Mouse (Mus musculus): ENCODE data around the gene Cacna2d4. TPM values are rescaled to one million over a fixed set of nuclear protein-coding genes. Genes with fewer than 3 reads are reported as not detected.

Cacna2d4 gene
- polyA plus RNA-seq, 1 experiment: 0.58 TPM

DNA sequence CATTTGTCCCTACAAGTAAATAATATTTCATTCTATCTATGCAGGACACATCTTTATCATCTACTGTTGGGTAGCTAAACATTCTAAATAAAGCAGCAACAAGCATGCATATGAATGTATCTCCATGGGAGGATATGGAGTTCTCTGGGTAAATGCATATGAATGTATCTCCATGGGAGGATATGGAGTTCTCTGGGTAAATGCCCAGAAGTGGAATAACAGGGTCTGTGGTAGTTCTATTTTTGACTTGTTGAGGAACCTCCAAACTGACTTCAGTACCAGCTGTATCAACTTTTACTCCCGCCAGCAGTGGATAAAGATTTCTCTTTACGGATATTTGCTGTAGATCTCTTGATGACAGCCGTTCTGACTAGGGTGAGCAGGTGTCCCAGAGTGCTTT, 12.3 kb downstream of the Cacna2d4 start:
- no peak overlapping the region for H3K27ac ChIP-seq (ENCODE audit: insufficient read depth, low read length)
- no peaks in the 10 kb centered on the region for H3K27me3 ChIP-seq (ENCODE audit: control insufficient read depth, insufficient read depth, low read length, poor library complexity, severe bottlenecking)
- H3K9me3 ChIP-seq (replicated peaks; ENCODE audit: control insufficient read depth, insufficient read depth, low read length, poor library complexity, severe bottlenecking): peaks cover 7% of the 10 kb centered on the region; the same call in 1 of the 2 replicates
- no peak overlapping the region for H3K9ac ChIP-seq (ENCODE audit: low read depth, poor library complexity, severe bottlenecking)
- TF ChIP-seq EP300 (IDR thresholded peaks at IDR 0.05; ENCODE audit: insufficient read depth, low read depth, low read length) (no peak), POLR2A (IDR thresholded peaks at IDR 0.05; ENCODE audit: insufficient read depth, low read length) (no peak), CTCF (IDR thresholded peaks at IDR 0.05; ENCODE audit: low read depth, low read length) (no peak)
- no peaks in the 10 kb centered on the region for H3K36me3 ChIP-seq (ENCODE audit: control insufficient read depth, insufficient read depth, low read length, poor library complexity, severe bottlenecking)
- no peak overlapping the region for H3K4me3 ChIP-seq (ENCODE audit: low read depth, low read length)
- peaks cover 1% of the 10 kb centered on the region for H3K4me1 ChIP-seq (ENCODE audit: control insufficient read depth, insufficient read depth, low read length)

DNA sequence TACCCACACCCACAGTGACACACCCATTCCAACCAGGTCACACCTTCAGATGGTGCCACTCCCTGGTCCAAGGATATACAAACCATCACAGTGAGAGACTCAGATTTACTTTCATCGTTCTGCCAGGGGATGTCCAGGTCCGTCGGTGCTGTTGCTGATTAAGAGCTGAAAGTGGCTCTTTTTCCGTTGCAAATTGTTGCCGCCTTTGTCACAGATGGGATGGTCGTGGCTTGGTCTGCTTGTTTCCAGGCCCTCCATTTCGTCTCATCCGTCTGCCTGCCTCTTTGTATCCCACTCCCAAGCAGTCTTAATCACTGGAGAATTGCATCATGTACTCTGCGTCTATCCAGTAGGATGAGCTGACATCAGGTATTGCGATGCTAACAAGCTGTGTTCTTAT, 13.4 kb downstream of the Cacna2d4 start:
- Histone ChIP-seq H3K4me3 (ENCODE audit: low read depth, low read length) (no peak overlapping the region), H3K4me1 (ENCODE audit: control insufficient read depth, insufficient read depth, low read length) (peaks cover 1% of the 10 kb centered on the region), H3K9me3 (replicated peaks; ENCODE audit: control insufficient read depth, insufficient read depth, low read length, poor library complexity, severe bottlenecking) (peaks cover 7% of the 10 kb centered on the region; the same call in 1 of the 2 replicates), H3K27ac (ENCODE audit: insufficient read depth, low read length) (no peak overlapping the region), H3K9ac (ENCODE audit: low read depth, poor library complexity, severe bottlenecking) (no peak overlapping the region), H3K36me3 (ENCODE audit: control insufficient read depth, insufficient read depth, low read length, poor library complexity, severe bottlenecking) (no peaks in the 10 kb centered on the region), H3K27me3 (ENCODE audit: control insufficient read depth, insufficient read depth, low read length, poor library complexity, severe bottlenecking) (no peaks in the 10 kb centered on the region)
- TF ChIP-seq CTCF (IDR thresholded peaks at IDR 0.05; ENCODE audit: low read depth, low read length): no peak
- TF ChIP-seq EP300 (IDR thresholded peaks at IDR 0.05; ENCODE audit: insufficient read depth, low read depth, low read length): no peak
- TF ChIP-seq POLR2A (IDR thresholded peaks at IDR 0.05; ENCODE audit: insufficient read depth, low read length): no peak

DNA sequence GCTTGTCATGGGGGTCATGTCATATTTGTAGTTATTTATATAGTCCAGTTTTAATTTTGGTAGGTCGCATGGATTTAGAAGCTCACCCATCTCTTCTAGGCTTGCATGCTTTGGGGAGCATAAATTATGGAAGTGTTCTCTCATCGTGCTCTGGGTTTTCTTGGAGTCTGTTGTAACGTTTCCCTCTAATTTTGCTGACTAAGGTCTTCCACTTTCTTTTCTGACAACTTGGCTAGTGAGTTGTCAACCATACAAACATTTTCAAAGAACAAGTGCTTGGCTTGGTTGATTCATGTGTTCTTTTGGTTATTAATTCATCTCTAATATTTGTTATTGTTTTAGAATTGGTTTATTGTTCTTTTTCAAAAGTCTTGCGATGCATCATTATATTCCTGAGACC, 15.4 kb downstream of the Cacna2d4 start:
- Histone ChIP-seq H3K4me3 (ENCODE audit: low read depth, low read length) (no peak overlapping the region), H3K27ac (ENCODE audit: insufficient read depth, low read length) (no peak overlapping the region), H3K9ac (ENCODE audit: low read depth, poor library complexity, severe bottlenecking) (no peak overlapping the region), H3K9me3 (replicated peaks; ENCODE audit: control insufficient read depth, insufficient read depth, low read length, poor library complexity, severe bottlenecking) (no peaks in the 10 kb centered on the region), H3K36me3 (ENCODE audit: control insufficient read depth, insufficient read depth, low read length, poor library complexity, severe bottlenecking) (no peaks in the 10 kb centered on the region), H3K27me3 (ENCODE audit: control insufficient read depth, insufficient read depth, low read length, poor library complexity, severe bottlenecking) (no peaks in the 10 kb centered on the region), H3K4me1 (ENCODE audit: control insufficient read depth, insufficient read depth, low read length) (peaks cover 1% of the 10 kb centered on the region)
- TF ChIP-seq CTCF (IDR thresholded peaks at IDR 0.05; ENCODE audit: low read depth, low read length) (no peak), EP300 (IDR thresholded peaks at IDR 0.05; ENCODE audit: insufficient read depth, low read depth, low read length) (no peak), POLR2A (IDR thresholded peaks at IDR 0.05; ENCODE audit: insufficient read depth, low read length) (no peak)

DNA sequence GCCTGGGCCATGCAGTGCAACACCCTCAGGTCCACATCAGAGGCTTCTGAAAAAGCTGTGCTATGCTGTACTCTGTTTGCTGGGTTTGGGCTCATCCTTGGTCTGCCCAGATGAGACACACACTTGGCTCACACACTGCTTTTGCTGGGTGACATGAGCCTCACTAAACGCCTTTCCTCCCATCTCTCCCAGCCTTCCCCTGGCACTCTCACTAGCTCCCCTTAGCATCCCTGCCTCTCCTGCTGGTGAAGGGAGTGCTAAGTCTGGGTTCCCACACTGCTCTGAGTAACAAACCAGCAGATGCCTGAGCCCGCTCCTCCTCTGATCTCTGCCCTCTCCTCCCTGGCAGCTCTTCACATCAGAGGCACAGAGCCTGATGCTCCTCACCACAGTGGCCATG, 40.4 kb downstream of the Cacna2d4 start:
- no peak overlapping the region for H3K9ac ChIP-seq (ENCODE audit: low read depth, poor library complexity, severe bottlenecking)
- TF ChIP-seq CTCF (IDR thresholded peaks at IDR 0.05; ENCODE audit: low read depth, low read length): no peak
- TF ChIP-seq POLR2A (IDR thresholded peaks at IDR 0.05; ENCODE audit: insufficient read depth, low read length): no peak
- no peak for TF ChIP-seq EP300 (IDR thresholded peaks at IDR 0.05; ENCODE audit: insufficient read depth, low read depth, low read length)
- H3K27me3 ChIP-seq (ENCODE audit: control insufficient read depth, insufficient read depth, low read length, poor library complexity, severe bottlenecking): no peaks in the 10 kb centered on the region
- no peaks in the 10 kb centered on the region for H3K4me1 ChIP-seq (ENCODE audit: control insufficient read depth, insufficient read depth, low read length)
- no peak overlapping the region for H3K4me3 ChIP-seq (ENCODE audit: low read depth, low read length)
- H3K27ac ChIP-seq (ENCODE audit: insufficient read depth, low read length): no peak overlapping the region
- H3K36me3 ChIP-seq (ENCODE audit: control insufficient read depth, insufficient read depth, low read length, poor library complexity, severe bottlenecking): no peaks in the 10 kb centered on the region
- H3K9me3 ChIP-seq (replicated peaks; ENCODE audit: control insufficient read depth, insufficient read depth, low read length, poor library complexity, severe bottlenecking): no peaks in the 10 kb centered on the region

DNA sequence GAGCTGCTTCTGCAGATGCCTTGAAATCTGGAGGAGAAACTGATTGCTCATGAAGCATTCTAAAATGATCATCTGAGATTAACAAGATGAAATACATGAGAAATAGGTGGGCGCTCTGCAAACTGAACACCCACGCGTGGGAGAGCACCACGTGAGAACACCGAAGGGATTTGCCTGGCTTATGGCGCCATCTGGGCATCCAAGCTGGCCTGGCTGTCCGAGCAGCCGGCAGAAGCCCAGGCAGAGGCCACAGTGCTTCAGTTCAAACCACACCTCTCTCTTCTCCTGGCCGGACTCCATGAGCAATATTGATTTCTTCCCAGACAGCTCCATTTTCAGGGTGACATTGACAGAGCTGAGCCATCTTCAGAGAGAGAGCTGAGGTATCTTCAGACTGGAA, 44.4 kb downstream of the Cacna2d4 start:
- Histone ChIP-seq H3K9ac (ENCODE audit: low read depth, poor library complexity, severe bottlenecking) (no peak overlapping the region), H3K27me3 (ENCODE audit: control insufficient read depth, insufficient read depth, low read length, poor library complexity, severe bottlenecking) (no peaks in the 10 kb centered on the region), H3K4me3 (ENCODE audit: low read depth, low read length) (no peak overlapping the region), H3K36me3 (ENCODE audit: control insufficient read depth, insufficient read depth, low read length, poor library complexity, severe bottlenecking) (no peaks in the 10 kb centered on the region), H3K9me3 (replicated peaks; ENCODE audit: control insufficient read depth, insufficient read depth, low read length, poor library complexity, severe bottlenecking) (no peaks in the 10 kb centered on the region), H3K4me1 (ENCODE audit: control insufficient read depth, insufficient read depth, low read length) (no peaks in the 10 kb centered on the region), H3K27ac (ENCODE audit: insufficient read depth, low read length) (no peak overlapping the region)
- TF ChIP-seq EP300 (IDR thresholded peaks at IDR 0.05; ENCODE audit: insufficient read depth, low read depth, low read length): no peak

DNA sequence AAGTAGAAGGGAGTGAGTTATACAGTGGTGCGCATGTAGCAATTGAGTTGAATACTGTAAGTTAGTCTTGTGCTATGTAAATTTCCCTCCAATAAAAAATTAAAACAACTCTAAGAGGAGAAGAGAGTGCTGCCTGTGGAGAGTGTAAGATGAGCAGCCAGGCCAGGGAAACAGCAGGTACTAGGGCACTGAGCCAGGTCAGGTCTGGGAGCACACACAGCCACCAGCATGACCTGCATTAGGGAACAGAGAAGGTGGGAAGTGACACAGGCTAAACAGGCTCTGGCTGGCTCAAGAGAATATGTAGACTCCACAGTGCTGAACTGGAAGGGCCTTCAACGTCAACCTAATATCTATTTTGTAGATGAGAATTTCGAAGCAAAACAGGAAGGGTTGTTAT, 65.0 kb downstream of the Cacna2d4 start:
- H3K4me3 ChIP-seq (ENCODE audit: low read depth, low read length): no peak overlapping the region

More for the DNA sequence above, 65.0 kb downstream of the Cacna2d4 start:
- TF ChIP-seq EP300 (IDR thresholded peaks at IDR 0.05; ENCODE audit: insufficient read depth, low read depth, low read length) (no peak), POLR2A (IDR thresholded peaks at IDR 0.05; ENCODE audit: insufficient read depth, low read length) (no peak), CTCF (IDR thresholded peaks at IDR 0.05; ENCODE audit: low read depth, low read length) (no peak)
- no peaks in the 10 kb centered on the region for H3K9me3 ChIP-seq (replicated peaks; ENCODE audit: control insufficient read depth, insufficient read depth, low read length, poor library complexity, severe bottlenecking)
- no peak overlapping the region for H3K27ac ChIP-seq (ENCODE audit: insufficient read depth, low read length)
- H3K36me3 ChIP-seq (ENCODE audit: control insufficient read depth, insufficient read depth, low read length, poor library complexity, severe bottlenecking): no peaks in the 10 kb centered on the region
- no peak overlapping the region for H3K9ac ChIP-seq (ENCODE audit: low read depth, poor library complexity, severe bottlenecking)
- H3K4me1 ChIP-seq (ENCODE audit: control insufficient read depth, insufficient read depth, low read length): no peaks in the 10 kb centered on the region
- H3K27me3 ChIP-seq (ENCODE audit: control insufficient read depth, insufficient read depth, low read length, poor library complexity, severe bottlenecking): no peaks in the 10 kb centered on the region
